Mouse (Mus musculus): ENCODE results near the gene Hoxc4. TPM values are rescaled to one million over a fixed set of nuclear protein-coding genes. Genes with fewer than 3 reads are reported as not detected.

Gene Hoxc4
- polyA plus RNA-seq, 1 experiment from 2014 or later = 0.57 TPM

- no peak overlapping the region for H3K9ac ChIP-seq
- H3K27me3 ChIP-seq (replicated peaks) = peaks cover 92% of the 10 kb centered on the region
- no peaks in the 10 kb centered on the region for H3K36me3 ChIP-seq
- no peak for ATAC-seq (ENCODE audit: insufficient number of reproducible peaks, low FRiP score)
- H3K4me2 ChIP-seq = no peak overlapping the region
- no peaks in the 10 kb centered on the region for H3K4me1 ChIP-seq (replicated peaks)
- no peaks in the 10 kb centered on the region for H3K9me3 ChIP-seq (replicated peaks)
- no peak overlapping the region for H3K4me3 ChIP-seq
- H3K27ac ChIP-seq (ENCODE audit: poor library complexity, severe bottlenecking) = no peak overlapping the region
- 3% methylated on average over 1 of the region's 1 CpGs for WGBS
Measured at GRCm38 (mm10) chr15:103042209-103042608, 23.5 kb downstream of the Hoxc4 start.

DNA sequence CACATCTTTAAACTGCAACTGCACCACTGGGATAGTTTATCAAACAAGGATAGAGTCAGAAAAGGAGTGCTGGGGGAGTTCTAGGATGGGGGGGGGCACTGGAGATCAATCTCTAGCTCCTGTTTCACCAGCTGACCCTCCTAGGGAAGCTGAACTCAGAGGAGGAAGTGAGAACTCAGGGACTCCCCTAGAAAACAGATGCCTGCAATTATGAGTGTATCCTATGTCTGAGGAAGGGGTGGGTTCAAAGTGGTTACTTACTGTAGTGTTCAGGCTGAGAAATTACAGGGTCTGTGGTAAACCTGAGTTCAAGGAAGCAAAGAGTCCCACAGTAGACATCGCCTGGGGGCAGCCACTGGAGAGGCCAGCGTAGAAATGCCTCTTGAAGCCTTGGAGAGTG, 32.9 kb downstream of the Hoxc4 start:
- Histone ChIP-seq H3K4me3 (no peak overlapping the region), H3K27me3 (replicated peaks) (peaks cover 90% of the 10 kb centered on the region), H3K4me2 (no peak overlapping the region), H3K27ac (ENCODE audit: poor library complexity, severe bottlenecking) (no peak overlapping the region), H3K36me3 (no peaks in the 10 kb centered on the region), H3K9ac (no peak overlapping the region), H3K9me3 (replicated peaks) (no peaks in the 10 kb centered on the region), H3K4me1 (replicated peaks) (no peaks in the 10 kb centered on the region)
- ATAC-seq (ENCODE audit: insufficient number of reproducible peaks, low FRiP score) = no peak
- WGBS = 78% methylated on average over 2 of the region's 2 CpGs

- H3K27me3 ChIP-seq (replicated peaks) = peaks cover 90% of the 10 kb centered on the region
- no peak for ATAC-seq (ENCODE audit: insufficient number of reproducible peaks, low FRiP score)
- H3K4me1 ChIP-seq (replicated peaks) = no peaks in the 10 kb centered on the region
- H3K27ac ChIP-seq (ENCODE audit: poor library complexity, severe bottlenecking) = no peak overlapping the region
- H3K4me3 ChIP-seq = no peak overlapping the region
- no peaks in the 10 kb centered on the region for H3K9me3 ChIP-seq (replicated peaks)
- no peak overlapping the region for H3K9ac ChIP-seq
- H3K4me2 ChIP-seq = no peak overlapping the region
- H3K36me3 ChIP-seq = no peaks in the 10 kb centered on the region
Measured at GRCm38 (mm10) chr15:103053210-103053609, 34.5 kb downstream of the Hoxc4 start.

DNA sequence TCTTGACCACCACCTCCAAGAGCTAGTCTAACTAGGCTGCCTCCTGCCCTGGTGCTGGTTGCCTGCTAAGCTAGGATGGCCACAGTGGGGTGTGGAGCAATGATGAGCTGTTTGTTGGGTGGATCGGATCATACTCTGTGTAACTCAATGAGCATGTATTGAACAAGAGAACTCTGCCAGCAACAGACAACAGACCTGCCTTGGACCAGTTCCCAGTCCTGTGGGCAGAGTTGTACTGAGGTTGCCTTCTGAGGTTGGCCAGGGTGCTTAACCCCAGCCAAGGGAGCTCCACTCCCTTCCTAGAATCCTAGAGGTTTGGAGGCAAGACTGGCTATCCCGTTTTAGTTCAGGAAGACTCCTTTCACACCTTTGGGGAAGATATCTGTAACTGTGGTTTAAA, 37.7 kb downstream of the Hoxc4 start:
- H3K9ac ChIP-seq = no peak overlapping the region
- WGBS = 42% methylated on average over 2 of the region's 2 CpGs
- peaks cover 88% of the 10 kb centered on the region for H3K27me3 ChIP-seq (replicated peaks)
- no peak for ATAC-seq (ENCODE audit: insufficient number of reproducible peaks, low FRiP score)
- no peak overlapping the region for H3K4me2 ChIP-seq
- no peaks in the 10 kb centered on the region for H3K9me3 ChIP-seq (replicated peaks)
- no peak overlapping the region for H3K27ac ChIP-seq (ENCODE audit: poor library complexity, severe bottlenecking)
- H3K4me3 ChIP-seq = no peak overlapping the region
- no peaks in the 10 kb centered on the region for H3K36me3 ChIP-seq
- peaks cover 7% of the 10 kb centered on the region; the same call in 1 of the 2 replicates for H3K4me1 ChIP-seq (replicated peaks)

GRCm38 (mm10) chr15:103058715-103059114, 40.0 kb downstream of the Hoxc4 start:
- no peak overlapping the region for H3K4me3 ChIP-seq
- H3K4me2 ChIP-seq = no peak overlapping the region
- H3K27ac ChIP-seq (ENCODE audit: poor library complexity, severe bottlenecking) = no peak overlapping the region
- ATAC-seq (ENCODE audit: insufficient number of reproducible peaks, low FRiP score) = no peak
- peaks cover 8% of the 10 kb centered on the region; the same call in 1 of the 2 replicates for H3K4me1 ChIP-seq (replicated peaks)
- H3K9ac ChIP-seq = no peak overlapping the region
- H3K27me3 ChIP-seq (replicated peaks) = peaks cover 92% of the 10 kb centered on the region
- H3K9me3 ChIP-seq (replicated peaks) = no peaks in the 10 kb centered on the region
- 4% methylated on average over 12 of the region's 12 CpGs for WGBS
- no peaks in the 10 kb centered on the region for H3K36me3 ChIP-seq

DNA sequence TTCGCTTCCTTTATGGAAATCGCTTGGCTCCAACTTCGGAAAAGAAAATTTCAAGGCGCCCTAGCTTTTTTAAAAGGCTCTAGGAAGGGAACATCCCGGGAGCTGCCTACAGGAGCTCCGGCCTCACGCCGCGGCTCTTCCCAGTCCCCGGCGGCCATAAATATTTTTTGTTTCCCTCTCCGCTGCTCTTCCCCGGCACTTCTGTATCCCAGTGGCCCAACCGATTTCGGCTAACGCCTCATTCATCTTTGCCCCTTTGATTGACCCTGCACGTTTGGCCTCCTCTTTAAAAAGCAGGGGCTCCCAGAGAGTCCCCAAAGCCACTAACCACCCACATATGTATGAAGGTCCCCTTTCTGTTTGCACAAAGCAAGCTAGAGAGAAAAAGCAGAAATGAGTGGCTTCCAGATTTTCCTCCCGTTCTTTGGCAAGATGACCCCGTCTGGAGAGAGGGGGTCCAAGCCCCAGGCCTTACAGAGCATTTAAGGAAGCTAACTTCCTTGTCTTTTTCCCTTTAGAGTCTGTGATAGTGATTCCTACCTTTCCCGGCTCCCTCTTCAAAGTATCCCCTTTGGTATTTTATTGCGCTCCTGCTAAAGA, 40.8 kb downstream of the Hoxc4 start:
- Histone ChIP-seq H3K4me2 (no peak overlapping the region), H3K36me3 (no peaks in the 10 kb centered on the region), H3K9me3 (replicated peaks) (no peaks in the 10 kb centered on the region), H3K9ac (no peak overlapping the region), H3K27ac (ENCODE audit: poor library complexity, severe bottlenecking) (no peak overlapping the region), H3K27me3 (replicated peaks) (peaks cover 92% of the 10 kb centered on the region), H3K4me1 (replicated peaks) (peaks cover 8% of the 10 kb centered on the region; the same call in 1 of the 2 replicates), H3K4me3 (no peak overlapping the region)
- ATAC-seq (ENCODE audit: insufficient number of reproducible peaks, low FRiP score) = no peak
- 2% methylated on average over 21 of the region's 21 CpGs for WGBS

DNA sequence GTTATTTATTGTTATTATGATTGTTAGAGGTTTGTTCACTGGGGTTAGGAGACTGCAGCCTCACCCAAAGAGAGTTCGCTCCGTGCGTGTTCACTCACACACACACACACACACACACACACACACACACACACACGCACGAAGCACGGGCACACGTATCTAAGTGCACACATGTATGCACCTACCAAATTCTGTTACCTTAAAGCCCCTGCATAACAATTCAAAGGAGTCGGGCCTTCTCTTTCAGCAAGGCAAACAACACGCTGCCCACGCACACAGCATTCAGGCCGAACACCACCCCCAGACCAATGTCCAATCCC, 41.2 kb downstream of the Hoxc4 start:
- no peak for ATAC-seq (ENCODE audit: insufficient number of reproducible peaks, low FRiP score)
- 10% methylated on average over 11 of the region's 11 CpGs for WGBS
- Histone ChIP-seq H3K9ac (no peak overlapping the region), H3K9me3 (replicated peaks) (no peaks in the 10 kb centered on the region), H3K27ac (ENCODE audit: poor library complexity, severe bottlenecking) (no peak overlapping the region), H3K4me1 (replicated peaks) (peaks cover 8% of the 10 kb centered on the region; the same call in 1 of the 2 replicates), H3K4me3 (no peak overlapping the region), H3K36me3 (no peaks in the 10 kb centered on the region), H3K4me2 (no peak overlapping the region), H3K27me3 (replicated peaks) (peaks cover 92% of the 10 kb centered on the region)

DNA sequence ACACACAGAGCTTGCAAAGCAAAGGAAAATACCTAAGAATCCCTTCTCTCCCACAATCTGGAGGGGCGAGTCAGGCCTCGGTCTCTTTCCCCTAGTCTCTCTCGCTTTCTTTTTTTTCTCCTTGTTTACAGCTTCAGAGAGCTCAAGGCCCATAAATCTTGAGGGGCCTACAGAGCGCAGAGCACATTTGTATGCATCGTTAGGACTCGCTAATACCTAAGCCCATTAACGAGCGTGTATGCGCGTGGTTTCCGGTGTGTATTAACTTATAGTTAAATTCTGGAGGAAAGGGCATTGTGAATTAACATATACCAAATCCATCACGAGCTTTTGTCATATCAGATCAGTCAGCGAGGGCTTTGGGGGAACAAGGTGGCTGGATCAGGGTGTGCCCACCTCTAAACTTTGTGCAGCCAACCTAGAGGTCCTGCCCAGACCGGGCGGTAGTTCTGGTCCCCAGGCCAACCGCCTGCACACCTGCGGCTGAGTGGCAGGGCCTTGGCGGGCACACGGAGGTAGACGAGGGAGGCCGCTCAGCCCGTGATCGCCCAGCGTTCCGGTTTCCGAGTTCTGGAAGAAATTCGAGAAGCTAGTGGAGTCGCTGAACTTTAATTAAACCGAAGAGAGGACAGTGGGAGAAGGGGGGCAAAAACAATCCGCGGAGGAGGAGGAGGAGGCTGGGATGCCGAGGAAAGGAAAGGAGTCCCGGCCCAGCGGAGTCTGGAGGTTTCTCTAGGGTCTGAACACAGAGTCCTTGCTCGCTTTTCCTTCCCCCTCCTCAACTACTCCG, 41.8 kb downstream of the Hoxc4 start:
- peaks cover 92% of the 10 kb centered on the region for H3K27me3 ChIP-seq (replicated peaks)

GRCm38 (mm10) chr15:103061131-103061825, 42.5 kb downstream of the Hoxc4 start:
- no peaks in the 10 kb centered on the region for H3K36me3 ChIP-seq
- H3K9ac ChIP-seq = no peak overlapping the region
- peak overlapping the region; percentile 23 for H3K4me2 ChIP-seq
- peaks cover 8% of the 10 kb centered on the region; the same call in 1 of the 2 replicates for H3K4me1 ChIP-seq (replicated peaks)
- WGBS = 2% methylated on average over 30 of the region's 30 CpGs
- no peak overlapping the region for H3K27ac ChIP-seq (ENCODE audit: poor library complexity, severe bottlenecking)
- no peaks in the 10 kb centered on the region for H3K9me3 ChIP-seq (replicated peaks)
- H3K4me3 ChIP-seq = 0 out of 2 replicates have a peak overlapping the region, but pooled peaks have one; percentile 5
- ATAC-seq (ENCODE audit: insufficient number of reproducible peaks, low FRiP score) = no peak
- peaks cover 93% of the 10 kb centered on the region for H3K27me3 ChIP-seq (replicated peaks)

More for the DNA sequence above, 41.8 kb downstream of the Hoxc4 start:
- 2% methylated on average over 36 of the region's 36 CpGs for WGBS
- no peak overlapping the region for H3K27ac ChIP-seq (ENCODE audit: poor library complexity, severe bottlenecking)
- no peak overlapping the region for H3K9ac ChIP-seq
- H3K9me3 ChIP-seq (replicated peaks) = no peaks in the 10 kb centered on the region
- ATAC-seq (ENCODE audit: insufficient number of reproducible peaks, low FRiP score) = no peak
- H3K4me1 ChIP-seq (replicated peaks) = peaks cover 8% of the 10 kb centered on the region; the same call in 1 of the 2 replicates
- peak overlapping the region; percentile 23; the same call in 1 of the 2 replicates for H3K4me2 ChIP-seq
- peak overlapping the region; percentile 5; the same call in 1 of the 2 replicates for H3K4me3 ChIP-seq
- H3K36me3 ChIP-seq = no peaks in the 10 kb centered on the region

GRCm38 (mm10) chr15:103061988-103062387, 43.3 kb downstream of the Hoxc4 start:
- Histone ChIP-seq H3K9me3 (replicated peaks) (no peaks in the 10 kb centered on the region), H3K4me2 (no peak overlapping the region), H3K9ac (no peak overlapping the region), H3K27me3 (replicated peaks) (peaks cover 92% of the 10 kb centered on the region), H3K36me3 (no peaks in the 10 kb centered on the region), H3K4me3 (no peak overlapping the region), H3K4me1 (replicated peaks) (peaks cover 8% of the 10 kb centered on the region; the same call in 1 of the 2 replicates), H3K27ac (ENCODE audit: poor library complexity, severe bottlenecking) (no peak overlapping the region)
- whole genome bisulfite sequencing = 6% methylated on average over 2 of the region's 2 CpGs
- no peak for ATAC-seq (ENCODE audit: insufficient number of reproducible peaks, low FRiP score)

DNA sequence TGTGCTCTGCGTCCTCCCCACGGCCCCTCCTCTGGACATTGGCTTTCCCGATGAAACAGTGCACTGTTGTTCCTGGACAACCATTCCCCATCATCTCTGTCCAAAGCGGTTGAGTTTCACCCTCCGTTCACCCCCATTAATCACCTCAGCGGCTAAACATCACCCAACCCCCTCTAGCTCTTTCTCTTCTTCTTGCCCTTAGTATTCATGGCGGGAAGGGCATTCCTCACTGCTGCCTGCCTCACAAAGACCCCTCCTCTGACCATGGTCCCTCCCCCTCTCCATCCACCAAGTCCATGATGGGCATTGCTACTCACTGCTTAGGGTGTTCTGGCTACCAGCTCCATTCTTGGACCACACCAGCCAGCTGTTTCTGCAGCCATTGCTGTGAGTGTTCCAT, 46.9 kb downstream of the Hoxc4 start:
- Histone ChIP-seq H3K27ac (ENCODE audit: poor library complexity, severe bottlenecking) (no peak overlapping the region), H3K4me2 (no peak overlapping the region), H3K9ac (no peak overlapping the region), H3K36me3 (no peaks in the 10 kb centered on the region), H3K9me3 (replicated peaks) (no peaks in the 10 kb centered on the region), H3K27me3 (replicated peaks) (peaks cover 99% of the 10 kb centered on the region), H3K4me1 (replicated peaks) (peaks cover 7% of the 10 kb centered on the region; the same call in 1 of the 2 replicates), H3K4me3 (no peak overlapping the region)
- 43% methylated on average over 7 of the region's 7 CpGs for WGBS
- ATAC-seq (ENCODE audit: insufficient number of reproducible peaks, low FRiP score) = no peak
